8 mouse cellular contexts compared by ENCODE assay signal in the genomic region with DNA sequence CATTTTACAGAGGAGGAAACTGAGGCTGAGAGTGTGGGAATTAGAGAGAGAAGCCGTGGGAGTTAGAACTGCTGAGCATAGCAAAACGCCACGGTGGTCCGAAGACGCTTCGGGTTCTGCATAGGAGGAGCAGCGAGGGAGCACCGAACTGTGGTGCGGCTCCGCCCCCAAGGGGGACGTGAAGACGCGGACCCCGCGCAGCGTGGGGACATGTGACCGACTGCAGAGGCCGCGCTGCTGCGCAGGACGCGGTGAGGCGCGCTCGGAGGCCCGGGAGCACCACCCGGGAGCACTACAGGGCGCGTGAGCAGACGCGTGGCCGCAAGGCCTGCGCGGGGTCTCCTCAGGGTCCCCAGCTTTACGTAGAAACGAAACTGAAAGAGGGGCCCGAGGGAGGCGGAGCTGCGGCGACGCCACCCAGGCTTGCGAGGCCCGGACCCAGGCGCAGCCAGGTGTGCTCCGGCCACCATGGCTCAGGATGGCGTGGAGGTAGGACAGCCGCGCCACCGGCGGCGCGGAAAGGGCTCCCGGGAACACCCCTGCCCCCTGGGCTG. TPM values are rescaled to one million over a fixed set of nuclear protein-coding genes. Genes with fewer than 3 reads are reported as not detected.
DNase-seq lines count a peak whose midpoint lies in the region; ATAC-seq and TF ChIP-seq lines count a peak whose summit lies in the region.

A230050P20Rik (plus strand) TSS at position 195 of the 554 bp plus-strand sequence.

- H3K27me3 ChIP-seq in embryonic facial prominence, embryonic 10.5 days (replicated peaks; ENCODE audit: low read depth, poor library complexity, severe bottlenecking): peaks cover 60% of the 10 kb centered on the region
- H3K27me3 ChIP-seq in heart, embryonic 14.5 days (ENCODE audit: control insufficient read depth, insufficient read depth, low read length): peaks cover 34% of the 10 kb centered on the region
- peaks cover 14% of the 10 kb centered on the region for H3K27me3 ChIP-seq in liver, embryonic 14.5 days (ENCODE audit: control insufficient read depth, insufficient read depth, low read length)

- no peaks in the 10 kb centered on the region for H3K36me3 ChIP-seq in embryonic facial prominence, embryonic 10.5 days (replicated peaks)
- H3K36me3 ChIP-seq in heart, embryonic 14.5 days (ENCODE audit: control insufficient read depth, insufficient read depth, low read length): 0 out of 2 replicates have a peak, but pooled peaks cover 3% of the 10 kb centered on the region
- no peaks in the 10 kb centered on the region for H3K36me3 ChIP-seq in liver, embryonic 14.5 days (replicated peaks; ENCODE audit: control insufficient read depth, insufficient read depth, low read depth)

- ATAC-seq in heart, embryonic 14.5 days (ENCODE audit: insufficient number of reproducible peaks, insufficient read depth, low FRiP score, low read depth): peak; percentile 37; the same call in 1 of the 2 replicates
- ATAC-seq in liver, embryonic 14.5 days (ENCODE audit: insufficient read depth): peak; percentile 42; the same call in 1 of the 2 replicates

- no peak for TF ChIP-seq CTCF in liver, embryonic 14.5 days (IDR thresholded peaks at IDR 0.05; ENCODE audit: low read depth)

- peak within 1 kb of the TSS; percentile 67 for H3K9ac ChIP-seq in heart, embryonic 14.5 days (ENCODE audit: low read length)
- peak within 1 kb of the TSS; percentile 44 for H3K9ac ChIP-seq in liver, embryonic 14.5 days (replicated peaks)

- TF ChIP-seq EP300 in liver, embryonic 14.5 days (IDR thresholded peaks at IDR 0.05; ENCODE audit: low read depth): no peak

- WGBS in embryonic facial prominence, embryonic 10.5 days: 10% methylated on average over 53 of the region's 53 CpGs
- WGBS in heart, embryonic 14.5 days: 8% methylated on average over 53 of the region's 53 CpGs
- 4% methylated on average over 51 of the region's 53 CpGs for WGBS in liver, embryonic 14.5 days (ENCODE audit: insufficient replicate concordance)

- peaks cover 10% of the 10 kb centered on the region for H3K4me1 ChIP-seq in embryonic facial prominence, embryonic 10.5 days
- peaks cover 0 to 9% of the 10 kb centered on the region in 2 experiments; a peak in 3 of 4 replicates for H3K4me1 ChIP-seq in heart, embryonic 14.5 days (ENCODE audit: control insufficient read depth in 2 of 2, insufficient read depth in 2 of 2, low read length in 2 of 2)
- peaks cover 0 to 2% of the 10 kb centered on the region in 2 experiments; a peak in 1 of 4 replicates for H3K4me1 ChIP-seq in liver, embryonic 14.5 days (replicated peaks; ENCODE audit: control insufficient read depth in 2 of 2, insufficient read depth in 2 of 2, low read length in 1 of 2)

- H3K4me3 ChIP-seq in embryonic facial prominence, embryonic 10.5 days: peak within 1 kb of the TSS; percentile 51
- H3K4me3 ChIP-seq in heart, embryonic 14.5 days (ENCODE audit: control insufficient read depth in 1 of 2, insufficient read depth in 1 of 2, low read depth in 1 of 2, low read length in 2 of 2): peak within 1 kb of the TSS; percentile 52 to 54
- H3K4me3 ChIP-seq in liver, embryonic 14.5 days (ENCODE audit: insufficient read depth in 1 of 2, low read depth in 2 of 2, low read length in 2 of 2): peak within 1 kb of the TSS; percentile 37 to 63

- H3K27ac ChIP-seq in embryonic facial prominence, embryonic 10.5 days (replicated peaks): no peak within 1 kb of the TSS
- no peak within 1 kb of the TSS for H3K27ac ChIP-seq in heart, embryonic 14.5 days (replicated peaks in 1 of 2; ENCODE audit: control insufficient read depth in 1 of 2, insufficient read depth in 1 of 2, low read depth in 2 of 2, low read length in 2 of 2)
- no peak within 1 kb of the TSS for H3K27ac ChIP-seq in liver, embryonic 14.5 days

- H3K9me3 ChIP-seq in embryonic facial prominence, embryonic 10.5 days: no peaks in the 10 kb centered on the region
- no peaks in the 10 kb centered on the region for H3K9me3 ChIP-seq in heart, embryonic 14.5 days (ENCODE audit: control insufficient read depth, low read length)
- H3K9me3 ChIP-seq in liver, embryonic 14.5 days (ENCODE audit: control insufficient read depth, low read length): no peaks in the 10 kb centered on the region

- peak; percentile 71 to 72 for DNase-seq in B cell, adult 2 months
- peak; percentile 67 for DNase-seq in T-cell, adult 2 months (ENCODE audit: low spot score)
- peak; percentile 32 for DNase-seq in embryonic facial prominence, embryonic 10.5 days (ENCODE audit: low spot score)
- DNase-seq in kidney, postnatal 14 days: peak; percentile 69
- no peak for DNase-seq in liver, embryonic 14.5 days (ENCODE audit: low read depth in 3 of 3, low spot score in 3 of 3)
- DNase-seq in naive thymus-derived CD4-positive, alpha-beta T cell, adult 2 months (ENCODE audit: low read depth): peak; percentile 71
- peak; percentile 46 for DNase-seq in urinary bladder, postnatal 25 days (ENCODE audit: low spot score)

- H3K4me2 ChIP-seq in heart, embryonic 14.5 days (ENCODE audit: low read length): peak within 1 kb of the TSS; percentile 78
- H3K4me2 ChIP-seq in liver, embryonic 14.5 days (ENCODE audit: low read depth): peak within 1 kb of the TSS; percentile 67

RNA-seq across cellular contexts. Expression of gene A230050P20Rik, which starts in this region (rescaled TPM):
- polyA plus RNA-seq in embryonic facial prominence, embryonic 10.5 days (2016; fragmentation: Nextera tagmentation; extraction: Ambion mirVana): 1.1 and 2.2 TPM in 2 replicates
- polyA plus RNA-seq in heart, embryonic 14.5 days (2014; fragmentation: Nextera tagmentation; extraction: Ambion mirVana): 4.5 and 5.9 TPM in 2 replicates
- 11.5 and 13.0 TPM in 2 replicates for polyA plus RNA-seq in liver, embryonic 14.5 days (2012; rRNA removed)
- polyA plus RNA-seq in liver, embryonic 14.5 days (2014; fragmentation: Nextera tagmentation; extraction: Ambion mirVana): 1.1 and 1.7 TPM in 2 replicates

Comparison
In these comparisons a context has a peak if more than half of its experiments do, and no peak if none do; other contexts are left out.
1. DNase-seq: peak in B cell, adult 2 months (2 of 2), T-cell, adult 2 months (single experiment), embryonic facial prominence, embryonic 10.5 days (single experiment), kidney, postnatal 14 days (single experiment), naive thymus-derived CD4-positive, alpha-beta T cell, adult 2 months (single experiment) and urinary bladder, postnatal 25 days (single experiment); none in liver, embryonic 14.5 days (0 of 3).
2. Peak in every context shown above with its lines, with median percentiles within 50 percentile points of each other: H3K4me3 ChIP-seq.